Mouse (Mus musculus) MEL (cell line): ENCODE data around the gene Sema3f. TPM values are rescaled to one million over a fixed set of nuclear protein-coding genes. Genes with fewer than 3 reads are reported as not detected.

ENCODE experiments used
- DNase-seq: peaks from one replicate; pipeline ENCODE4 v3.0.0; 2011; ENCODE audit warnings: low read depth, low spot score
- H3K27ac ChIP-seq: 2 replicates; pipeline ENCODE4 v1.5.1; 2012; ENCODE audit warnings: low read depth, mild to moderate bottlenecking, control low read depth, low read length, moderate library complexity; ENCODE audit not compliant: control insufficient read depth
- H3K27me3 ChIP-seq, 2 experiments: fragments of 150-350 bp in 1 of 2; sonication (generic) in 1 of 2; 2 replicates each; pipeline ENCODE4 v1.6.1; 2012; ENCODE audit warnings: low read length in 2 of 2, mild to moderate bottlenecking in 2 of 2, improper control_type of control experiment in 1 of 2, moderate library complexity in 1 of 2; ENCODE audit not compliant: insufficient read depth in 2 of 2, control insufficient read depth in 1 of 2
- H3K36me3 ChIP-seq, 2 experiments: 2 replicates each; pipeline ENCODE4 v1.6.1; 2012 to 2014; ENCODE audit warnings: low read length in 2 of 2, improper control_type of control experiment in 1 of 2, inconsistent platforms in 1 of 2, mild to moderate bottlenecking in 1 of 2; ENCODE audit not compliant: insufficient read depth in 2 of 2, control insufficient read depth in 1 of 2
- H3K4me1 ChIP-seq, 2 experiments: fragments of 150-350 bp in 1 of 2; sonication (generic) in 1 of 2; 2 replicates each; pipeline ENCODE4 v1.6.1; 2012; ENCODE audit warnings: low read length in 2 of 2, improper control_type of control experiment in 1 of 2, mild to moderate bottlenecking in 1 of 2; ENCODE audit not compliant: insufficient read depth in 2 of 2, control insufficient read depth in 1 of 2
- H3K4me3 ChIP-seq, 2 experiments: fragments of 150-350 bp in 1 of 2; sonication (generic) in 1 of 2; 2 replicates each; pipeline ENCODE4 v1.5.1; 2012; ENCODE audit warnings: low read depth in 2 of 2, low read length in 2 of 2, mild to moderate bottlenecking in 2 of 2, moderate library complexity in 2 of 2, control low read depth in 1 of 2, improper control_type of control experiment in 1 of 2; ENCODE audit not compliant: control insufficient read depth in 1 of 2, insufficient read depth in 1 of 2
- H3K79me2 ChIP-seq: 2 replicates; pipeline ENCODE4 v1.6.1; 2012; ENCODE audit warnings: mild to moderate bottlenecking, low read length, moderate library complexity; ENCODE audit not compliant: control insufficient read depth, poor library complexity, insufficient read depth
- H3K9ac ChIP-seq: 2 replicates; pipeline ENCODE4 v1.6.1; 2012; ENCODE audit warnings: low read depth, mild to moderate bottlenecking, control low read depth, low read length, moderate library complexity; ENCODE audit not compliant: control insufficient read depth, poor library complexity, severe bottlenecking
- H3K9me3 ChIP-seq: fragments of 150-350 bp; sonication (generic); replicated peaks from 2 replicates; pipeline ENCODE4 v1.6.1; 2012; ENCODE audit warnings: mild to moderate bottlenecking, low read length, improper control_type of control experiment, moderate library complexity; ENCODE audit not compliant: insufficient read depth
- BHLHE40 ChIP-seq: IDR thresholded peaks from 2 replicates; pipeline ENCODE4 v1.6.1; 2012; ENCODE audit warnings: low read depth, mild to moderate bottlenecking, inconsistent platforms, low read length, improper control_type of control experiment, borderline replicate concordance
- CHD2 ChIP-seq: IDR thresholded peaks from 2 replicates; pipeline ENCODE4 v1.6.1; 2011; ENCODE audit warnings: low read length, improper control_type of control experiment
- CTCF ChIP-seq, 3 experiments: IDR thresholded peaks in 2 of 3; conservative IDR thresholded peaks in 1 of 3; 2 replicates each; pipeline ENCODE4 v1.5.1; 2011 to 2012; ENCODE audit warnings: low read length in 3 of 3, low read depth in 2 of 3, mild to moderate bottlenecking in 2 of 3, improper control_type of control experiment in 1 of 3, inconsistent platforms in 1 of 3, mixed read lengths in 1 of 3, moderate library complexity in 1 of 3; ENCODE audit not compliant: control insufficient read depth in 1 of 3, insufficient read depth in 1 of 3, poor library complexity in 1 of 3, severe bottlenecking in 1 of 3
- ELF1 ChIP-seq: IDR thresholded peaks from 2 replicates; pipeline ENCODE4 v1.6.1; 2014; ENCODE audit warnings: low read depth, mild to moderate bottlenecking, inconsistent platforms, low read length, improper control_type of control experiment, moderate library complexity
- EP300 ChIP-seq, 2 experiments: IDR thresholded peaks; 2 replicates each; pipeline ENCODE4 v1.6.1; 2011; ENCODE audit warnings: improper control_type of control experiment in 2 of 2, low read length in 2 of 2, low read depth in 1 of 2, mild to moderate bottlenecking in 1 of 2
- GATA1 ChIP-seq: IDR thresholded peaks from 2 replicates; pipeline ENCODE4 v1.6.1; 2011; ENCODE audit warnings: low read depth, low read length, improper control_type of control experiment
- JUND ChIP-seq: IDR thresholded peaks from 2 replicates; pipeline ENCODE4 v1.6.1; 2011; ENCODE audit warnings: low read depth, mild to moderate bottlenecking, improper control_type of control experiment, low read length
- KAT2A ChIP-seq: conservative IDR thresholded peaks from 2 replicates; pipeline ENCODE4 v1.6.1; 2012; ENCODE audit warnings: low read depth, low read length, improper control_type of control experiment, inconsistent platforms
- MAFK ChIP-seq: IDR thresholded peaks from 2 replicates; pipeline ENCODE4 v1.6.1; 2011; ENCODE audit warnings: low read depth, mild to moderate bottlenecking, low read length, improper control_type of control experiment, borderline replicate concordance
- MAX ChIP-seq: IDR thresholded peaks from 2 replicates; pipeline ENCODE4 v1.6.1; 2011; ENCODE audit warnings: low read length, improper control_type of control experiment
- MAZ ChIP-seq: IDR thresholded peaks from 2 replicates; pipeline ENCODE4 v1.6.1; 2012; ENCODE audit warnings: low read depth, mild to moderate bottlenecking, inconsistent platforms, low read length, improper control_type of control experiment
- MXI1 ChIP-seq: IDR thresholded peaks from 2 replicates; pipeline ENCODE4 v1.6.1; 2011; ENCODE audit warnings: mild to moderate bottlenecking, low read depth, low read length, improper control_type of control experiment
- MYB ChIP-seq: IDR thresholded peaks from 2 replicates; pipeline ENCODE4 v1.6.1; 2011; ENCODE audit warnings: mild to moderate bottlenecking, low read depth, low read length, improper control_type of control experiment
- MYC ChIP-seq: IDR thresholded peaks from 2 replicates; pipeline ENCODE4 v1.6.1; 2011; ENCODE audit warnings: low read depth, mild to moderate bottlenecking, low read length, improper control_type of control experiment, moderate library complexity
- NELFE ChIP-seq: IDR thresholded peaks from 2 replicates; pipeline ENCODE4 v1.6.1; 2011; ENCODE audit warnings: low read depth, low read length, improper control_type of control experiment
- NRF1 ChIP-seq: IDR thresholded peaks from 2 replicates; pipeline ENCODE4 v1.6.1; 2014; ENCODE audit warnings: low read depth, mild to moderate bottlenecking, inconsistent platforms, low read length, improper control_type of control experiment, moderate library complexity; ENCODE audit not compliant: poor library complexity, insufficient read depth, severe bottlenecking
- POLR2AphosphoS2 ChIP-seq: IDR thresholded peaks from 2 replicates; pipeline ENCODE4 v1.6.1; 2011; ENCODE audit warnings: low read length, improper control_type of control experiment
- POLR2AphosphoS5 ChIP-seq: IDR thresholded peaks from 2 replicates; pipeline ENCODE4 v1.6.1; 2012; ENCODE audit warnings: low read depth, borderline replicate concordance, mild to moderate bottlenecking, inconsistent platforms, low read length, moderate library complexity, mixed read lengths
- RAD21 ChIP-seq: IDR thresholded peaks from 2 replicates; pipeline ENCODE4 v1.6.1; 2011; ENCODE audit warnings: mild to moderate bottlenecking, low read depth, low read length, improper control_type of control experiment
- SMC3 ChIP-seq: IDR thresholded peaks from 2 replicates; pipeline ENCODE4 v1.6.1; 2011; ENCODE audit warnings: low read depth, low read length, improper control_type of control experiment
- TAL1 ChIP-seq: IDR thresholded peaks from 2 replicates; pipeline ENCODE4 v1.6.1; 2012; ENCODE audit warnings: mild to moderate bottlenecking, inconsistent platforms, low read length, moderate library complexity, mixed read lengths
- TBP ChIP-seq: IDR thresholded peaks from 2 replicates; pipeline ENCODE4 v1.8.0; 2011; ENCODE audit warnings: low read depth, low read length, improper control_type of control experiment
- USF1 ChIP-seq: IDR thresholded peaks from 2 replicates; pipeline ENCODE4 v1.6.1; 2014; ENCODE audit warnings: low read depth, mild to moderate bottlenecking, inconsistent platforms, low read length, improper control_type of control experiment, moderate library complexity
- ZMIZ1 ChIP-seq: IDR thresholded peaks from 2 replicates; pipeline ENCODE4 v1.6.1; 2012; ENCODE audit warnings: low read depth, mild to moderate bottlenecking, inconsistent platforms, low read length, improper control_type of control experiment, moderate library complexity
- polyA plus RNA-seq, 2 experiments: library from polyadenylated mRNA; stranded (reverse) in 1 of 2; unstranded in 1 of 2; fragments of >175 nt in 1 of 2; fragments of >200 nt in 1 of 2; gene quantifications; 2 replicates each; pipeline versions ENCODE4 v1.2.1 to v1.2.4; 2012; ENCODE audit warnings: low replicate concordance in 2 of 2, low read depth in 1 of 2; ENCODE audit not compliant: insufficient read length in 2 of 2, insufficient read depth in 1 of 2, missing spikeins in 1 of 2
- total RNA-seq: library from RNA; depleted of rRNA; stranded (reverse); fragments of 300-350 nt; gene quantifications from 2 replicates; pipeline ENCODE4 v1.2.3, GENCODE M21; 2012

Gene Sema3f
- total and polyA plus RNA-seq, 3 experiments: not detected

- no peak for DNase-seq
- Histone ChIP-seq H3K27me3 (peaks cover 8 to 9% of the 10 kb centered on the region in 2 experiments), H3K9ac (no peak overlapping the region), H3K9me3 (no peaks in the 10 kb centered on the region), H3K4me1 (peaks cover 5 to 9% of the 10 kb centered on the region in 2 experiments; a peak in 3 of 4 replicates), H3K79me2 (no peaks in the 10 kb centered on the region), H3K27ac (no peak overlapping the region), H3K36me3 (peaks cover 0 to 9% of the 10 kb centered on the region in 2 experiments; a peak in 2 of 4 replicates), H3K4me3 (no peak overlapping the region)
- TF ChIP-seq GATA1 (no peak), USF1 (no peak), JUND (no peak), CHD2 (no peak), MYC (no peak), BHLHE40 (no peak), ZMIZ1 (no peak), ELF1 (no peak), NELFE (no peak), POLR2AphosphoS2 (no peak), MAZ (no peak), MAFK (no peak), SMC3 (no peak), EP300 (IDR thresholded peaks at IDR 0.05; ENCODE audit: low read depth in 1 of 2, low read length in 2 of 2) (no peak), MXI1 (no peak), NRF1 (no peak)
Observed at GRCm38 (mm10) chr9:107718781-107719540, 8.7 kb upstream of the Sema3f start.

DNA sequence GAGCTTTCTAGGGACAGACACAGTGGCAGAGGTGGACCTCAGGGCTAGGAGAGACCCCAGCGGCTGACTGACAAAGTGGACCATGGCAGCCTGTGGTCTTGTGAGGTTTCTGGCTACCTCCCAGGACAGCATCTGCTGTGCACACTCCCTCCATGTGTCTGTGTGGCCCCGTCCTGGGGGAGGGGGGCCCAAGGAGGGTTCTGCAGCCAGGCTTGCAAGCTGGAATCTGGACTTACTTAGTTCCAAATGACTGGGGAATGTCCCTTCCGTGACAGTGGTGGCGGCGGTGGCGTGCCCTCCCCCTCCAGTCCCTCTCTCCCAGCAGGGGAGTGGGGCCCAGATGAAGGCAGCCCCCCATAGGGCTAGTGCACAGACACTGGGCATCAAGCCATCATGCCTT, 6.7 kb upstream of the Sema3f start:
- H3K27ac ChIP-seq: no peak overlapping the region
- no peaks in the 10 kb centered on the region for H3K36me3 ChIP-seq
- no peak overlapping the region for H3K9ac ChIP-seq
- no peaks in the 10 kb centered on the region for H3K9me3 ChIP-seq
- TF ChIP-seq JUND: no peak
- no peak for TF ChIP-seq KAT2A
- no peak for TF ChIP-seq MAZ
- no peak for TF ChIP-seq TAL1
- no peak for TF ChIP-seq MXI1
- TF ChIP-seq CHD2: no peak
- no peak for TF ChIP-seq POLR2AphosphoS5
- TF ChIP-seq CTCF (IDR thresholded peaks at IDR 0.05 in 2 of 3, conservative IDR thresholded peaks at IDR 0.05 in 1 of 3; ENCODE audit: control insufficient read depth in 1 of 3, insufficient read depth in 1 of 3, low read depth in 2 of 3, low read length in 3 of 3, poor library complexity in 1 of 3, severe bottlenecking in 1 of 3): no peak
- TF ChIP-seq TBP: no peak
- TF ChIP-seq MYB: no peak
- TF ChIP-seq POLR2AphosphoS2: no peak
- no peak for TF ChIP-seq RAD21
- TF ChIP-seq MAX: no peak
- TF ChIP-seq MAFK: no peak
- TF ChIP-seq, all 39 proteins: peak for 0
- Histone ChIP-seq H3K4me1 (0 out of 4 replicates have a peak, but pooled peaks cover 0 to 3% of the 10 kb centered on the region in 2 experiments), H3K27me3 (peaks cover 8 to 9% of the 10 kb centered on the region in 2 experiments), H3K4me3 (no peak overlapping the region), H3K79me2 (no peaks in the 10 kb centered on the region)
- no peak for DNase-seq
